Mouse (Mus musculus) common myeloid progenitor, adult 5-6 weeks (primary cell): ENCODE measurements around the gene Ip6k3. TPM values are rescaled to one million over a fixed set of nuclear protein-coding genes. Genes with fewer than 3 reads are reported as not detected.

Experiments used
- ATAC-seq: replicated peaks from 2 replicates; pipeline ENCODE4 v1.8.0; 2016; ENCODE audit warnings: low read depth, mild to moderate bottlenecking, moderate TSS enrichment, inconsistent platforms; ENCODE audit not compliant: poor library complexity, severe bottlenecking
- total RNA-seq: library from RNA; stranded (forward); fragments of 200-1000, 187-1606 nt; gene quantifications from 2 replicates; pipeline ENCODE4 v1.2.3, GENCODE M21; 2017

Gene Ip6k3
- total RNA-seq, 1 experiment from 2014 or later = not detected

GRCm38 (mm10) chr17:27183667-27184292, 16.2 kb upstream of the Ip6k3 start:
- ATAC-seq = no peak

GRCm38 (mm10) chr17:27182401-27182800, 14.8 kb upstream of the Ip6k3 start:
- ATAC-seq = no peak

GRCm38 (mm10) chr17:27181666-27182065, 14.1 kb upstream of the Ip6k3 start:
- no peak for ATAC-seq

- peak; percentile 42 for ATAC-seq
Observed at GRCm38 (mm10) chr17:27179681-27180280, 12.2 kb upstream of the Ip6k3 start.

- no peak for ATAC-seq
Observed at GRCm38 (mm10) chr17:27178427-27179177, 11.0 kb upstream of the Ip6k3 start.

- no peak for ATAC-seq
Observed at GRCm38 (mm10) chr17:27178019-27178418, 10.4 kb upstream of the Ip6k3 start.

- ATAC-seq = no peak
Observed at GRCm38 (mm10) chr17:27176754-27177153, 9.2 kb upstream of the Ip6k3 start.

- no peak for ATAC-seq
Observed at GRCm38 (mm10) chr17:27176287-27176686, 8.7 kb upstream of the Ip6k3 start.

GRCm38 (mm10) chr17:27175196-27175874, 7.7 kb upstream of the Ip6k3 start:
- no peak for ATAC-seq

- ATAC-seq = peak; percentile 84
Observed at GRCm38 (mm10) chr17:27173715-27174114, 6.1 kb upstream of the Ip6k3 start.

GRCm38 (mm10) chr17:27172459-27172858, 4.9 kb upstream of the Ip6k3 start:
- ATAC-seq = no peak

GRCm38 (mm10) chr17:27171121-27171520, 3.5 kb upstream of the Ip6k3 start:
- ATAC-seq = no peak

- ATAC-seq = no peak
Observed at GRCm38 (mm10) chr17:27169952-27170695, 2.5 kb upstream of the Ip6k3 start.

- ATAC-seq = no peak
Observed at GRCm38 (mm10) chr17:27168569-27168968, 974 bp upstream of the Ip6k3 start.

GRCm38 (mm10) chr17:27166901-27167300, 694 bp downstream of the Ip6k3 start:
- no peak for ATAC-seq

GRCm38 (mm10) chr17:27165054-27165773, 2.4 kb downstream of the Ip6k3 start:
- ATAC-seq = peak; percentile 38; the same call in 1 of the 2 replicates

- no peak for ATAC-seq
Observed at GRCm38 (mm10) chr17:27160905-27161304, 6.7 kb downstream of the Ip6k3 start.

GRCm38 (mm10) chr17:27159169-27159568, 8.4 kb downstream of the Ip6k3 start:
- ATAC-seq = no peak

- no peak for ATAC-seq
Observed at GRCm38 (mm10) chr17:27158439-27158838, 9.2 kb downstream of the Ip6k3 start.
